Mouse (Mus musculus) C2C12 (cell line): ENCODE data around the gene Nt5c2. TPM values are rescaled to one million over a fixed set of nuclear protein-coding genes. Genes with fewer than 3 reads are reported as not detected.
"Not testable (repeated sequence)": the region's sequence is repeated elsewhere in the genome, so short reads cannot be mapped to it uniquely, and the experiment has no call there.

ENCODE experiments used
- H3K27me3 ChIP-seq: one replicate; pipeline ENCODE4 v1.6.1; 2011; ENCODE audit not compliant: control insufficient read depth, insufficient read depth, insufficient read length
- H3K36me3 ChIP-seq: one replicate; pipeline ENCODE4 v1.6.1; 2011; ENCODE audit not compliant: control insufficient read depth, insufficient read depth
- H3K4me3 ChIP-seq: one replicate; pipeline ENCODE4 v1.5.1; 2011; ENCODE audit warnings: mild to moderate bottlenecking, control low read depth; ENCODE audit not compliant: poor library complexity, insufficient read depth, severe bottlenecking
- H3K79me2 ChIP-seq: one replicate; pipeline ENCODE4 v1.6.1; 2011; ENCODE audit not compliant: control insufficient read depth, insufficient read depth
- H3K79me3 ChIP-seq: one replicate; pipeline ENCODE4 v1.6.1; 2011; ENCODE audit warnings: low read depth, control low read depth
- H3ac ChIP-seq: one replicate; pipeline ENCODE3; 2011; ENCODE audit warnings: low read depth; ENCODE audit not compliant: control insufficient read depth, insufficient read length
- CEBPB ChIP-seq: IDR thresholded peaks from one replicate; pipeline ENCODE4 v1.6.1; 2011; ENCODE audit warnings: low read depth, mild to moderate bottlenecking, control low read depth, moderate library complexity
- CTCF ChIP-seq: IDR thresholded peaks from one replicate; pipeline ENCODE4 v1.5.1; 2011; ENCODE audit not compliant: control insufficient read depth, insufficient read depth, insufficient read length
- FOSL1 ChIP-seq: IDR thresholded peaks from one replicate; pipeline ENCODE4 v1.8.0; 2011; ENCODE audit warnings: mild to moderate bottlenecking, low read length; ENCODE audit not compliant: poor library complexity, insufficient read depth, severe bottlenecking
- MAX ChIP-seq: IDR thresholded peaks from one replicate; pipeline ENCODE4 v1.6.1; 2011; ENCODE audit warnings: mild to moderate bottlenecking, control low read depth
- MYOD1 ChIP-seq: IDR thresholded peaks from one replicate; pipeline ENCODE4 v1.6.1; 2011; ENCODE audit warnings: low read depth; ENCODE audit not compliant: control insufficient read depth, insufficient read length
- MYOG ChIP-seq: IDR thresholded peaks from one replicate; pipeline ENCODE4 v1.6.1; 2011; ENCODE audit not compliant: control insufficient read depth, insufficient read length; ENCODE audit errors: extremely low read depth
- USF1 ChIP-seq: IDR thresholded peaks from one replicate; pipeline ENCODE4 v1.6.1; 2011; ENCODE audit warnings: low read depth, mild to moderate bottlenecking, control low read depth, moderate library complexity
- polyA plus RNA-seq: library from polyadenylated mRNA; unstranded; fragments of >200 nt; fragmentation: generic; extraction: Trizol; gene quantifications from one replicate; pipeline ENCODE4 v1.2.1, GENCODE M21; 2012; ENCODE audit warnings: missing spikeins

Nt5c2 gene
- polyA plus RNA-seq, 1 experiment: 18.2 TPM

GRCm38 (mm10) chr19:47006321-47006720 is 8.6 kb downstream of the Nt5c2 start:
- H3K79me2 ChIP-seq: no peaks in the 10 kb centered on the region
- no peak overlapping the region for H3ac ChIP-seq
- no peak overlapping the region for H3K4me3 ChIP-seq
- H3K36me3 ChIP-seq: no peaks in the 10 kb centered on the region
- no peaks in the 10 kb centered on the region for H3K79me3 ChIP-seq
- TF ChIP-seq MYOG: no peak
- no peak for TF ChIP-seq MAX
- no peak for TF ChIP-seq USF1
- TF ChIP-seq CEBPB: no peak
- no peak for TF ChIP-seq MYOD1
- no peak for TF ChIP-seq CTCF
- TF ChIP-seq FOSL1: no peak
- peaks cover 19% of the 10 kb centered on the region for H3K27me3 ChIP-seq

- H3K79me2 ChIP-seq: no peaks in the 10 kb centered on the region
- no peak overlapping the region for H3K4me3 ChIP-seq
- no peaks in the 10 kb centered on the region for H3K36me3 ChIP-seq
- TF ChIP-seq CEBPB (no peak), CTCF (no peak), MYOD1 (no peak), USF1 (no peak), MYOG (no peak), FOSL1 (no peak)
- H3ac ChIP-seq: no peak overlapping the region
- no peaks in the 10 kb centered on the region for H3K79me3 ChIP-seq
- H3K27me3 ChIP-seq: peaks cover 17% of the 10 kb centered on the region
Observed at GRCm38 (mm10) chr19:47005873-47006272, 9.1 kb downstream of the Nt5c2 start.

GRCm38 (mm10) chr19:47003742-47004511 is 11.0 kb downstream of the Nt5c2 start:
- Histone ChIP-seq H3K79me2 (no peaks in the 10 kb centered on the region), H3K4me3 (no peak overlapping the region)
- TF ChIP-seq MAX (no peak), CTCF (no peak)

GRCm38 (mm10) chr19:47000357-47000756 is 14.6 kb downstream of the Nt5c2 start:
- not testable (repeated sequence) for H3K79me2 ChIP-seq, H3K36me3 ChIP-seq, H3K4me3 ChIP-seq, H3ac ChIP-seq, H3K79me3 ChIP-seq
- H3K27me3 ChIP-seq: peaks cover 11% of the 10 kb centered on the region

More at GRCm38 (mm10) chr19:47003742-47004511, 11.0 kb downstream of the Nt5c2 start:
- Histone ChIP-seq H3K36me3 (no peaks in the 10 kb centered on the region), H3K79me3 (no peaks in the 10 kb centered on the region), H3ac (no peak overlapping the region), H3K27me3 (peaks cover 17% of the 10 kb centered on the region)

- TF ChIP-seq MYOG (no peak), MAX (no peak), MYOD1 (no peak)
- Histone ChIP-seq H3K79me3 (no peaks in the 10 kb centered on the region), H3K27me3 (peaks cover 8% of the 10 kb centered on the region), H3ac (no peak overlapping the region), H3K36me3 (no peaks in the 10 kb centered on the region), H3K4me3 (no peak overlapping the region), H3K79me2 (no peaks in the 10 kb centered on the region)
Observed at GRCm38 (mm10) chr19:46999753-47000152, 15.2 kb downstream of the Nt5c2 start.

- Histone ChIP-seq H3K79me2 (no peaks in the 10 kb centered on the region), H3K4me3 (no peak overlapping the region), H3K27me3 (peaks cover 10% of the 10 kb centered on the region), H3K79me3 (no peaks in the 10 kb centered on the region), H3ac (no peak overlapping the region), H3K36me3 (no peaks in the 10 kb centered on the region)
- TF ChIP-seq MYOG (no peak), CEBPB (no peak), MAX (no peak), FOSL1 (no peak), CTCF (no peak), USF1 (no peak), MYOD1 (no peak)
Observed at GRCm38 (mm10) chr19:46998953-46999352, 16.0 kb downstream of the Nt5c2 start.
